ENCODE assay signal across 6 mouse cellular contexts in the genomic region with DNA sequence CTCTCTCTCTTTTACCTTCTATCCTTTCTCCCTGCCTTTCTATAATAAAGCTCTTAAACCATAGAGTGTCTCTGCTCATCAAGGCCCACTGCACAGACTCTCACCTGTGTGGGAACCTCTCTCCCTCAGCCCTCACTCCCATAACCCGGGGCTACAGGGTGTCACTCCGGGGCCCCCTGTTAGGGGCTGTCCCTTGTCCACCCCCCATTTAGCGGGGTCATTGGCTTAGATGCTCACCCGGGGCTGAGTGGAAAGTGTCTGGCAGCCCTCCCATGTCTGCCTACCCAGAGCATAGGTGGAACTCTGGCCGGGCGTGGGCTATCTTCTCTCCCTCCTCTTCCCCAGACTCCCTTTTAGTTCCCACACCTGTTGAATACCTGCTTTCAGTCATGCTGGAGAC.
DNase-seq lines count a peak whose midpoint lies in the region; ATAC-seq and TF ChIP-seq lines count a peak whose summit lies in the region.
"Not testable (repeated sequence)": the region's sequence is repeated elsewhere in the genome, so short reads cannot be mapped to it uniquely, and the experiment has no call there.

No protein-coding gene starts in this region.

- H3K27ac ChIP-seq in embryonic facial prominence, embryonic 15.5 days (replicated peaks); heart, embryonic 11.5 days (ENCODE audit: low read depth, low read length); hindbrain, embryonic 11.5 days (ENCODE audit: low read depth, low read length); liver, embryonic 11.5 days (ENCODE audit: low read depth, low read length); midbrain, embryonic 10.5 days (replicated peaks); testis, adult 2 months (ENCODE audit: control insufficient read depth, insufficient read depth, low read depth, low read length): not testable (repeated sequence)

- not testable (repeated sequence) for H3K9ac ChIP-seq in embryonic facial prominence, embryonic 15.5 days; heart, embryonic 11.5 days (ENCODE audit: low read depth, low read length); hindbrain, embryonic 11.5 days (ENCODE audit: low read depth, low read length); liver, embryonic 11.5 days (ENCODE audit: low read depth, low read length)

- not testable (repeated sequence) for H3K36me3 ChIP-seq in embryonic facial prominence, embryonic 15.5 days; heart, embryonic 11.5 days (ENCODE audit: control insufficient read depth, insufficient read depth, low read length); hindbrain, embryonic 11.5 days (ENCODE audit: control insufficient read depth, insufficient read depth, low read length); liver, embryonic 11.5 days (ENCODE audit: control insufficient read depth, insufficient read depth, low read length); midbrain, embryonic 10.5 days; testis, adult 2 months (ENCODE audit: control insufficient read depth, insufficient read depth, low read length)

- not testable (repeated sequence) for H3K4me1 ChIP-seq in embryonic facial prominence, embryonic 15.5 days; heart, embryonic 11.5 days (ENCODE audit: control insufficient read depth, insufficient read depth, low read length); hindbrain, embryonic 11.5 days (replicated peaks; ENCODE audit: control insufficient read depth, insufficient read depth, low read length); liver, embryonic 11.5 days (replicated peaks; ENCODE audit: control insufficient read depth, insufficient read depth, low read length); midbrain, embryonic 10.5 days; testis, adult 2 months (ENCODE audit: control insufficient read depth, insufficient read depth, low read length)

- H3K4me2 ChIP-seq in embryonic facial prominence, embryonic 15.5 days (replicated peaks); heart, embryonic 11.5 days; hindbrain, embryonic 11.5 days (replicated peaks; ENCODE audit: low read depth, low read length); liver, embryonic 11.5 days: not testable (repeated sequence)

- not testable (repeated sequence) for TF ChIP-seq CTCF in testis, adult 2 months (IDR thresholded peaks at IDR 0.05; ENCODE audit: control insufficient read depth, insufficient read depth, insufficient replicate concordance, low read depth, low read length)

- H3K4me3 ChIP-seq in embryonic facial prominence, embryonic 15.5 days (replicated peaks); heart, embryonic 11.5 days (ENCODE audit: low read depth, low read length); hindbrain, embryonic 11.5 days (ENCODE audit: low read depth, low read length); liver, embryonic 11.5 days (ENCODE audit: low read depth, low read length); midbrain, embryonic 10.5 days: not testable (repeated sequence)
- peak overlapping the region; percentile 73 for H3K4me3 ChIP-seq in testis, adult 2 months (ENCODE audit: control insufficient read depth, low read depth, low read length)

- TF ChIP-seq POLR2A in testis, adult 2 months (IDR thresholded peaks at IDR 0.05; ENCODE audit: control insufficient read depth, low read depth, low read length): not testable (repeated sequence)

- ATAC-seq in embryonic facial prominence, embryonic 15.5 days (ENCODE audit: insufficient number of reproducible peaks, low FRiP score, low TSS enrichment, low read depth): peak; percentile 57; the same call in 1 of the 2 replicates
- peak; percentile 49; the same call in 1 of the 2 replicates for ATAC-seq in heart, embryonic 11.5 days (replicated peaks; ENCODE audit: insufficient number of reproducible peaks, low FRiP score, low TSS enrichment)
- ATAC-seq in hindbrain, embryonic 11.5 days (ENCODE audit: low FRiP score): peak; percentile 56; the same call in 1 of the 2 replicates
- peak; percentile 47; the same call in 1 of the 2 replicates for ATAC-seq in liver, embryonic 11.5 days (replicated peaks; ENCODE audit: low FRiP score)

- peaks cover 15% of the 10 kb centered on the region for H3K9me3 ChIP-seq in embryonic facial prominence, embryonic 15.5 days (replicated peaks)
- H3K9me3 ChIP-seq in heart, embryonic 11.5 days (replicated peaks; ENCODE audit: control insufficient read depth, low read length): peaks cover 13% of the 10 kb centered on the region
- H3K9me3 ChIP-seq in hindbrain, embryonic 11.5 days (ENCODE audit: control insufficient read depth, low read length); liver, embryonic 11.5 days (ENCODE audit: control insufficient read depth, low read length): not testable (repeated sequence)
- H3K9me3 ChIP-seq in midbrain, embryonic 10.5 days (replicated peaks): peaks cover 61% of the 10 kb centered on the region

- H3K27me3 ChIP-seq in embryonic facial prominence, embryonic 15.5 days; heart, embryonic 11.5 days (ENCODE audit: control insufficient read depth, insufficient read depth, low read length); hindbrain, embryonic 11.5 days (ENCODE audit: control insufficient read depth, insufficient read depth, low read length); liver, embryonic 11.5 days (replicated peaks; ENCODE audit: control insufficient read depth, insufficient read depth, low read length); midbrain, embryonic 10.5 days (ENCODE audit: low read depth, poor library complexity, severe bottlenecking); testis, adult 2 months (ENCODE audit: control insufficient read depth, insufficient read depth, low read length): not testable (repeated sequence)

- DNase-seq in hindbrain, embryonic 11.5 days (ENCODE audit: low spot score); liver, embryonic 11.5 days (ENCODE audit: low spot score): not testable (repeated sequence)
- peak; percentile 10 for DNase-seq in midbrain, embryonic 10.5 days (ENCODE audit: low spot score)

- 74% methylated on average over 6 of the region's 6 CpGs for WGBS in embryonic facial prominence, embryonic 15.5 days
- WGBS in heart, embryonic 11.5 days (ENCODE audit: insufficient replicate concordance): 73% methylated on average over 6 of the region's 6 CpGs
- WGBS in hindbrain, embryonic 11.5 days: 76% methylated on average over 6 of the region's 6 CpGs
- WGBS in liver, embryonic 11.5 days: 75% methylated on average over 6 of the region's 6 CpGs
- 82% methylated on average over 6 of the region's 6 CpGs for WGBS in midbrain, embryonic 10.5 days
